Mouse (Mus musculus): ENCODE data around the gene Gda. TPM values are rescaled to one million over a fixed set of nuclear protein-coding genes. Genes with fewer than 3 reads are reported as not detected.

Gda gene
- total and polyA plus RNA-seq, 3 experiments = not detected

DNA sequence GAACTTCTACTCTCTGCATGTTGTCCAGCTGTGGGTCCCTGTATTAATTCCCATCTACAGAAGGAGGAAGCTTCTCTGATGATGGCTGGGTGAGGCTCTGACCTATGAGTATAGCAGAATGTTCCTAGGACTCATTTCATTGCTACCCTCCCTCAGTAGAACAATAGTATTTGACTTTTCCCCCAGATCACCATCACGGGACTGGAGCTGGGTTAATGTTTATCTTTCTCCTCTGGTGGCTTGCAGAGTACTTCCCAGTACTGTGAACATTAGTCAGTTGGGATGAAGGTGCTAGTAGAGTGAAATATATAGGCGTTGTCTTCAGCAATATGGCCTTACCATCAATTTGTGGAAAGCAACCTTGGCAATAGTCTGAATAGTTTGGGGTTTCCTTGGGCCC is 31.5 kb upstream of the Gda start:
- no peak overlapping the region for H3K4me2 ChIP-seq (ENCODE audit: insufficient read depth, low read depth, poor library complexity, severe bottlenecking)
- DNase-seq (ENCODE audit: extremely low read depth) = no peak
- H3K27me3 ChIP-seq (replicated peaks) = no peaks in the 10 kb centered on the region
- no peak overlapping the region for H3K4me3 ChIP-seq (replicated peaks in 1 of 3; ENCODE audit: low read depth in 2 of 3, low read length in 2 of 3, poor library complexity in 1 of 3)
- H3K9me3 ChIP-seq (replicated peaks; ENCODE audit: low read length) = no peaks in the 10 kb centered on the region
- H3K79me2 ChIP-seq (replicated peaks; ENCODE audit: control insufficient read depth, extremely low read depth, insufficient read depth, poor library complexity, severe bottlenecking) = no peaks in the 10 kb centered on the region
- in situ Hi-C loops (cut with MboI; ENCODE audit: low pct_ligation_motif_present, low pct_unique_long_range_greater_than_20kb, low sequenced_read_pairs) (loop anchor here (10.0 kb wide), 1 partner anchor 130 kb away; no protein-coding TSS in a partner anchor), dilution Hi-C loops (cut with MboI; ENCODE audit: extremely low pct_ligation_motif_present, extremely low pct_unique_long_range_greater_than_20kb, low sequenced_read_pairs) (no loop called here)
- H3K27ac ChIP-seq (ENCODE audit: insufficient read depth, low read depth) = no peak overlapping the region
- no peaks in the 10 kb centered on the region for H3K36me3 ChIP-seq (replicated peaks in 1 of 2; ENCODE audit: control insufficient read depth in 1 of 2, insufficient read depth in 1 of 2, low read length in 1 of 2)
- TF ChIP-seq IRF4 (IDR thresholded peaks at IDR 0.05; ENCODE audit: low read depth, low read length) (no peak), MAFK (IDR thresholded peaks at IDR 0.05; ENCODE audit: insufficient replicate concordance, low read length) (no peak), EP300 (IDR thresholded peaks at IDR 0.05; ENCODE audit: low read length) (no peak), SMC3 (IDR thresholded peaks at IDR 0.05; ENCODE audit: low read depth, low read length) (no peak), POLR2A (IDR thresholded peaks at IDR 0.05; ENCODE audit: low read depth, low read length) (no peak), USF1 (IDR thresholded peaks at IDR 0.05; ENCODE audit: low read depth, low read length) (no peak), ETS1 (conservative IDR thresholded peaks at IDR 0.05; ENCODE audit: low read depth, low read length) (no peak), MEF2A (IDR thresholded peaks at IDR 0.05; ENCODE audit: borderline replicate concordance, low read depth, low read length) (no peak), ELF1 (IDR thresholded peaks at IDR 0.05; ENCODE audit: low read depth, low read length) (no peak), MYC (IDR thresholded peaks at IDR 0.05; ENCODE audit: low read depth, low read length) (no peak), GABPA (IDR thresholded peaks at IDR 0.05; ENCODE audit: insufficient replicate concordance, low read depth, low read length) (no peak), HCFC1 (IDR thresholded peaks at IDR 0.05; ENCODE audit: low read depth, low read length) (no peak), MAX (IDR thresholded peaks at IDR 0.05; ENCODE audit: low read length) (no peak), CHD2 (IDR thresholded peaks at IDR 0.05; ENCODE audit: low read length) (no peak), JUND (conservative IDR thresholded peaks at IDR 0.05; ENCODE audit: low read depth, low read length) (no peak), ZKSCAN1 (IDR thresholded peaks at IDR 0.05; ENCODE audit: borderline replicate concordance, low read depth, low read length) (no peak), NRF1 (IDR thresholded peaks at IDR 0.05; ENCODE audit: low read depth, low read length) (no peak), POLR2AphosphoS2 (IDR thresholded peaks at IDR 0.05; ENCODE audit: low read depth, low read length) (no peak), BHLHE40 (IDR thresholded peaks at IDR 0.05; ENCODE audit: low read depth, low read length) (no peak), E2F4 (IDR thresholded peaks at IDR 0.05; ENCODE audit: insufficient replicate concordance, low read depth, low read length) (no peak)
- peaks cover 10 to 32% of the 10 kb centered on the region in 2 experiments for H3K4me1 ChIP-seq (ENCODE audit: control insufficient read depth in 1 of 2, insufficient read depth in 2 of 2)
- H3K9ac ChIP-seq (ENCODE audit: insufficient read depth, low read depth) = no peak overlapping the region

DNA sequence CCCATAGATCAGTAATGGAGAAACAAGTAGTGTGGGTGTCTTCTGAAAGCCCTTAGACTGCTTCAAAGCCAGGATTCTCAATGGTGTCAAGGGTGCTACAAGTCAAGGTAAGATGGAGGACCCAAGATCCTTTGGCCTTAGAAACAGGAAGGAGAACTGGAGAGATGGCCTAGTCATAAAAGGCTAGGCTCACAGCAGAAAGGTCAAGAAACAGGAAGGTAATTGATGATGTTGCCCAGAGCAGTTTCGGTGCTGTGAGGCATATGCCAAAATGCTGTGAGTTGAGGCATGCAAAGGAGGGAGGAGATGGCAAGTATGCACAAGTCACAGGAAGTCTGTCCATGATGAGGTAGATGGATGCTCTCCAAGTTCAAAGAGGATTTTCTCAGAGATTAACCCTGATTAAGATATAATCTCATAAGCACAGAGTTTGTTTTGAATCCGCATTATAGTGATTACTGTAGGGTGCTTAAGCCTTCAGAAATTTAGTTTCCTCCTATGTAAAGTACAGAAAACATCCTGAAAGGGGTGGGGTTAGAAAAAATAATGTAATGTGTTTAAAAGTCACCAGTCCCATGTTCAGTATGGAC is 26.2 kb upstream of the Gda start:
- in situ Hi-C loops (cut with MboI; ENCODE audit: low pct_ligation_motif_present, low pct_unique_long_range_greater_than_20kb, low sequenced_read_pairs) = no loop called here
- dilution Hi-C loops (cut with MboI; ENCODE audit: extremely low pct_ligation_motif_present, extremely low pct_unique_long_range_greater_than_20kb, low sequenced_read_pairs) = no loop called here
- Histone ChIP-seq H3K4me1 (ENCODE audit: control insufficient read depth in 1 of 2, insufficient read depth in 2 of 2) (peaks cover 17 to 24% of the 10 kb centered on the region in 2 experiments), H3K9me3 (replicated peaks; ENCODE audit: low read length) (no peaks in the 10 kb centered on the region), H3K9ac (ENCODE audit: insufficient read depth, low read depth) (no peak overlapping the region), H3K36me3 (replicated peaks in 1 of 2; ENCODE audit: control insufficient read depth in 1 of 2, insufficient read depth in 1 of 2, low read length in 1 of 2) (no peaks in the 10 kb centered on the region), H3K79me2 (replicated peaks; ENCODE audit: control insufficient read depth, extremely low read depth, insufficient read depth, poor library complexity, severe bottlenecking) (no peaks in the 10 kb centered on the region), H3K4me3 (replicated peaks in 1 of 3; ENCODE audit: low read depth in 2 of 3, low read length in 2 of 3, poor library complexity in 1 of 3) (no peak overlapping the region), H3K27me3 (replicated peaks) (no peaks in the 10 kb centered on the region), H3K27ac (ENCODE audit: insufficient read depth, low read depth) (peak overlapping the region; percentile 47; the same call in 1 of the 2 replicates), H3K4me2 (ENCODE audit: insufficient read depth, low read depth, poor library complexity, severe bottlenecking) (no peak overlapping the region)
- TF ChIP-seq MAX (IDR thresholded peaks at IDR 0.05; ENCODE audit: low read length) (no peak), MYC (IDR thresholded peaks at IDR 0.05; ENCODE audit: low read depth, low read length) (peak; percentile 29; the same call in 1 of the 2 replicates), EP300 (IDR thresholded peaks at IDR 0.05; ENCODE audit: low read length) (no peak)
- DNase-seq (ENCODE audit: extremely low read depth) = no peak

All from CH12.LX (cell line).